Mouse (Mus musculus) embryo, embryonic 11.5 days (tissue): Measurements from ENCODE around the gene Mllt3.

Experiments
- DNase-seq: peaks from one replicate; pipeline ENCODE4 v3.0.0-alpha.2; 2012; ENCODE audit warnings: low read depth, low spot score

The Mllt3 gene

DNA sequence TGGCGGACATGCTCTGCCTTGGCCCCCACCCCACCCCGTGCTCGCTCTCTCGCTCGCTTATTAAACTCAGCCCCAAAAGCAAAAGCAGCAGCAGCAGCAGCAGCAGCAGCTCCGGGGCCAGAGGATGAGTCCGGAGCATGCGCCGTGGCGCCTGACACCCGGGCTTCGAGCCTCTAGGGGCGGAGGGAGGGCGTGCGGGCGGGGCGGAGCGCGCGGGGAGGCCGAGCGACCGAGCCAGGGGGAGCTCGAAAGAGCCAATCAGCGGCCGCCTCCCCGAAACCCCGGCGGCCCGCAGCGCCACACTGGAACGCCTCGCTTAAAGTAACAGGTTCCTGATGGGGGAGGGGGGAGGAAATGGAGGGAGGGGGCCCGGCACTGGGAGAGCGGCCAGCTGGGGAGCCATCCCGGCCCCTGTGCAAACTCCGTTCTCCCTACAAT is at the start of gene Mllt3:
Mllt3 (minus strand) TSS at position 149 of the 438 bp plus-strand sequence.
- DNase-seq: peak; percentile 94

DNA sequence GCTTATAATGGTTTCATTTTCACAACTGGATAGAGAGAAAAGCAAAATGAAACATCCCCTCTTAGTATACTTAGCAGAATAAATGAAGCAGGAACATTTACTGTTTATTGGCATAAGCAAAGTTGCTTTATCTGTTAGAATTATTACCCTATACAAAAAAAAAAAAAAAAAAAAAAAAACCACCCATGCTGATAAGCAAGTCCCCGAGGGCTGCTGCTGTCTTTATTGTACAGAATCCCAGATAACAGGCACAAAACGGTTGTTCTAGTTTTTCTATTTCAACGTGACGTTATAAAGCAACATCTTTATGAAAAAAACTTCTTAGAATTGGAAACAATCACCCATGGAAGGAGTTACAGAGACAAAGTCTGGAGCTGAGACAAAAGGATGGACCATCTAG is 49.2 kb upstream of the Mllt3 start:
- no peak for DNase-seq

- DNase-seq: no peak
Observed at GRCm38 (mm10) chr4:88081885-88082284, 48.7 kb upstream of the Mllt3 start.

DNA sequence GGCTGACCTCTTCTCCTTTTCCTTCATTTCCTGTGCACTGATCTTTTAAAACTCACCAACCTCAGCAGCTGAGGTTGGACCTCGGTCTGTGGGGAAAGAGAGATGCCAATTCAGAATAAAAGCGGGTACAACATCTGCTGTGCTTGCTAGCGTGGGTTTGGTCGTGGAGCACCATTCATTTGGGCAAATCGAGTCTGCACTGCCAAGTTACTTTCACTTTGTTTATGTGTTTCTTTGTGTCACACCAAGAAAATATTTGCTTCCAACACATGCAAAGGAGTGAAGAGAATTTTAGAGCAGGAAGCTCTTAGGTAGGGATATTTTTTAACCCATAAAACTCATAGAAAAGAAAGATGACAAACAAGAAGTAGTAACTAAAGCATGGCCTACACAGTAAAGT is 48.3 kb upstream of the Mllt3 start:
- no peak for DNase-seq

- DNase-seq: no peak
Observed at GRCm38 (mm10) chr4:88078983-88079382, 45.8 kb upstream of the Mllt3 start.

DNA sequence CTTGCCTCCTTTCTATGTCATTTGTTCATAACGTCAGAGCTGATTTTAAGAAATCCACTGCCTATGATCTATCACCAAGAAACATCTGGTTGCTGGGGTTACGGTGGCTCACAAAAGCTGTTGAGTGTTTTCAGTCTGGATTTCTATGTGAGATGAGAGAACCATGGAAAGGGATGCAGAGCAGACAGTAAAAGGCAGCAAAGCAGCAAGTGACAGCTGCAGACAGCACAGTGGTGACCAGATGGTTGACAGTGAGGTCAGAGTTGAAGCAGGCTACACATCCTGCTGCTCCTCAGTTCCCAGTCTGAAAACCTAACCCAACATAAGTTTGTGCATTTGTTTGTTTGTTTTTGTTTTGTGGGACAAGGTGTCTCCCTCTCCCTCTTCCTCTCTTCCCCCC is 42.2 kb upstream of the Mllt3 start:
- no peak for DNase-seq

DNA sequence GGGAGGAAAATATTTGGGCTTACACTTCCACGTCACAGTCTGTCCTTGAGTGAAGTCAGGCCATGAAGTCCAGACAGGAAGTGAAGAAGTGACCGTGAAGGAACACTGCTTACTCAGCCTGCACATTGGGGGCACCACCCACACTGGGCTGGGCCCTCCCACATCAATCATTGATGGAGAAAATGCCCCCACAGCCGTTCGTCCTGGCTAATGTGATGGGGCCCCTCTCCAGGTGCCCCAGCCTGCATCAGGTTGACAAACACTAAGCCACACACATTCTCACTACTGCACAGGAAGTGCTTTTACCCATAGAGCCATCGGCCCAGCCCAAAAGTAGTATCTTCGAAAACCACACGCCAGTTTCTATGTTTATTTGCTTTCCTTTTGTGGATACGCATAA is 13.1 kb upstream of the Mllt3 start:
- no peak for DNase-seq

GRCm38 (mm10) chr4:88045151-88045550 is 12.0 kb upstream of the Mllt3 start:
- no peak for DNase-seq

DNA sequence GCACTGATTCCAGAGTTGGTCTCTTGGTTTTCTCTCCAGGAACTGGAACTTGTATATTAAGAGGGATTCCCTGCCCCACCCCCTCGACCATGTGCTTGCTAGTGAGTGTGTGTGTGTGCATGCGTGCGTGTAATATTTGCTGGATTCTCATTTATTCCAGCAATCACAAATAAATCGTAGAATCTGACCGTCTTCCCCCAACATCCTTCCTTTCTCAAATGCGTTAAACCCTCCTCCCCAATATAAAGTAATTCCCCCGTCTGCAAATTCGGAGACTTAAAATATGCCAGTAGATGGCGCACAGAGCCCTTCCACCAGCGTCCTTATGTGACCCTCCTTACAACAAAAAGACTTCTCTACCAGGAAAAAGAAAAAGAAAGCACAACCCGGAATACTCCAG is 2.2 kb upstream of the Mllt3 start:
- DNase-seq: no peak

DNA sequence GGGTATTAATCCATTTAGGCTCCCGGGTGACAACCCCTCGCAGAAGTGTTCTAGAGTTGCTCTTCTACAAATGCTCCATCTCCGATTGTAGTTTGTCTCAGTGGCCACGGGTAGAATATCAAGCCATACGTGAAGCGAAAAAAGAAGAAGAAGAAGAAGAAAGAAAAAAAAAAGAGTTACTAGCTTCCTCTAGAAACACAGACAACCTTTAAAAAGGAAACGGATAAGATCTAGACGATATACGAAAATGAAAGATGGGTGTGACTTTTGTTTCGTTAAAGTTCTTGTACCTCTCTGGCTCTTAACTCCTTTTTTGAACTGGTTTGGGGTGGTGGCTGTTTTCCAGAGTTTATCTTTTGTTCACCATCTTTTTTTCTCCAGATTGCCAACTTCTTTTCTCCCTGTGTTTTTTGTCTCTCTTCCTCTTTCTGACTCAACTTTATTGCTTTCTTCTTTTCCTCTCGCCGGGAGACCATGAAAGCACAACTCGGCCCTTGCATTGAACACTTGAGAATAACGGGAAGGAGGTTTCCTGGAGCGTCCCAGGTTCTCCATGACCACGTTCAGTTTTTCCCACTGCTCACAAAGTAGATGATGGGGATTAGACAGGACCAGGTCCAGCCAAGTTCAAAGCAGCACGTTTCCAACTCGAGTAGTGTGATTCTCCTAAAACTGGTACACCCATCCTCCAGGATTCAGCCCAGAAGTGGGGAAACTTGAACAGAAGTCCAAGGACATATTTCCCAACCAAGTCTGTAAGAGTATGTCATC is 1.4 kb upstream of the Mllt3 start:
- DNase-seq: no peak

GRCm38 (mm10) chr4:88033729-88034386 is 694 bp upstream of the Mllt3 start:
- DNase-seq: no peak

GRCm38 (mm10) chr4:88032151-88033098 is 739 bp downstream of the Mllt3 start:
- no peak for DNase-seq

DNA sequence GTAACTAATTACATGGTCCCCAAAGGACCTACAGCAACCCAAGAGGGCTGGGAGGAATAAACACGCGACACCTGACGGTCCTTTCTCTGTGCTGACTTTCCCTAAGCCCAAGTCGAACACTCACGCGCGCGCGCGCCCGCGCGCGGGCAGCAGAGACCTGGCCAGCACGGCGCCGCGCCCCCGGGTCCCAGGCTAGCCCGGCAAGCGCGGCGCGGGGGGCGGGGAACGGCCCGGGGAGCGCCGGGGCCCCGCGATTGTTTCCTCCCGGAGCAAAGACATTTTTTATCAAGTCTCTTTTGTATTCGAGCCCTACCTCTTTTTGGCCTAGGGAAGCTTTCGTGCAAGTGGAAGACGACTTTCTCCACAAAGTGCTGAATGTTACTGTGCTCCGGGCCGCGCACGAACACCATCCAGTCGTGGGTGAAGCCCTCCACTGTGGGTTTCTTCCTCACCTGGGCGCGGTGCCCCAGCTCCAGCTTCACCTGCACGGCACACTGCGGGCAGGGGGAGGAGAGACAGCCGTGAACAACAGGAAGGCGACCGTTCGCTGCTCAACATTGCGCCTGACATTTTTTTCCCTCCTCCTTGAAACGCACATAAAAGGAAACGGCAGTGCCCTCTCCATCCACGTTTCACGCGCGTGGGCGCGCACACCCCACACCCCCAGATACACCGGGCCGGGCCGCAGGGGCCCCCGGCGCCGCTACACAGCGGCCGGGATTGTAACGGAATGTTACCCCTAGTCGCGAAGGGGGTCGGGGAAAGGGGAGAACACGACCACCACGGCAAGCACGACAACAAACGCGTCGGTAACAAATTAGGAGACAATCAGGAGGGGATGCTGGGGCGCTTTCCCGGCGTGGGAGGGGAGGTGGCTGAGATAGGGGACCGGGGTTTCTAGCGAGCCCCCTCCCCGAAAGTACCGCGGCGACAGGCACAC is 1.7 kb downstream of the Mllt3 start:
- no peak for DNase-seq

DNA sequence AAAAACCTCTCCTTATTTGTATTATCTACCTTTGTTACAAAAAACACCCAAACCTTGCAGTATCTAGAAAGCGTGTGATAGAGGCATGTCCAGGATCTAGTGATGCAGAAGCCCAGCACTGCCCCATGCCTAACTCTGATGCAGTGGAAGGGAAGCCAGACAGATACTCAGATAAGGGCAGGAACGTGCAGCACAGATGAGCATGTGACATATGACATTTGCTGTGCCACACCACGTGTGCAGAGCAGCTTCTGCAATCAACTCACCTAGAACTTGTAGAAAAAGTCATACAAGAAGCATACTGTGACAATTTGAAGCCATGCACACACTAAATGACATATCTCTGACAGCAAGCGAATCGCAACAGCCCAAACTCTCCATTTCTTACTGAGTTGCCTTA is 9.6 kb downstream of the Mllt3 start:
- DNase-seq: no peak

DNA sequence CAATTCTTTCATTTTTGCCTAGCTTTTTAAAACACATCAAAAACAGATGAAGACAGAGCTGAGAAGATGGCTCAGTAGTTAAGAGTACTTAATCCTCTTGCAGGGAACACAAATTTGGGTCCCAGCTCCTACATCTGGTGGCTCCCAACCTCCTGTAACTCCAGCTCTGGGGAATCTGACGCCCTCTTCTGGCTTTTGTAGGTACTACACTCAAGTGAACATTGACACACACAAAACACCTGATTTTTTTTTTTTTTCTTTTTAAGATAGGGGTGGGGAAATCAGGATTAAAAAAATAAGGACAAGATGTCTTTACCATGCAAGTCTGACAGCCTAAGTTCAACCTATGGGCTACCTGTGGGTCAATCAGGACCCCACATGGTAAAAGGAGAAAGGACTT is 10.5 kb downstream of the Mllt3 start:
- DNase-seq: no peak

DNA sequence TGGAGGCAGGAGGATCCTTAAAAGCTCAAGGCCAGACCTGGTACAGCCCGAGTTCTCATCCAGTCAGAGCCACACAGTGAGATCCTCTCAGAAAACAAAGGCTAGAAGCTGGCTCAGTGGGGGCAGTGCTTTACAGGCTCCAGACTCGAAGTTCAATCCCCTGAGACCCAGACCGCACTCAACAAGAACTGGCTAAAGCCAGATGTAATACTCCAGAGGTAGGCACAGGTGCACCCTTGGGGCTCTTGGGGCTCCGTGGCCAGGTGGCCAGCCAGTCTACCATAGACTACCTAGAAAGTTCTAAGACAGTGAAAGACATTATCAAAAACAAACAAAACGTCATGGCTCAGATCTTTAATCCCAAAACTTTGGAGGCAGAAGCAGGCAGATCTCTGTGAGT is 12.7 kb downstream of the Mllt3 start:
- DNase-seq: no peak

DNA sequence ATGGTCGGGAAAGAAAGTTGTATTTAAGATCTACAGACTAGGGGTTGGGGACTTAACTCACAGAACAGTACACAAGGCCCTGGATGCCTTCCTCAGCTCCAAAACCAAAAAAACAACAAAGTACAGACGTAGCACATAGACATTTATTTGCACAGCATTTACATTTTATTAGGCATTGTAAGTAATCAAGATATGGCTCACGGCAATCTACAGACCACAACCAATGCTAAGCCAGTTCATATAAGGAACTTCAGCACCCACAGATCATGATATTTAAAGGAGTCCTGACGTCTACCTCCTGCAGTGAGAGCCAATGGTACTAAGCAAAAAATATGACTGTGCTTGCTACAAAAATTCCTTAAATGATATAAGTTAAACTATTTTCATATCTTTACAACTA is 13.5 kb downstream of the Mllt3 start:
- no peak for DNase-seq

GRCm38 (mm10) chr4:88017452-88018350 is 15.5 kb downstream of the Mllt3 start:
- no peak for DNase-seq

- no peak for DNase-seq
Observed at GRCm38 (mm10) chr4:88015765-88016164, 17.4 kb downstream of the Mllt3 start.

GRCm38 (mm10) chr4:88015261-88015660 is 17.9 kb downstream of the Mllt3 start:
- no peak for DNase-seq
